Mouse (Mus musculus): Measurements from ENCODE around the gene Wnt4. TPM values are rescaled to one million over a fixed set of nuclear protein-coding genes. Genes with fewer than 3 reads are reported as not detected.

Wnt4 gene
- total RNA-seq, 4 experiments from 2014 or later: 83.8 to 130 (median 108) TPM

- DNase-seq: no peak
These were observed 29.9 kb downstream of the Wnt4 start for GRCm38 (mm10) chr4:137306991-137307706.

GRCm38 (mm10) chr4:137308377-137308776, 31.1 kb downstream of the Wnt4 start:
- DNase-seq: no peak

- no peak for DNase-seq
These were observed 36.2 kb downstream of the Wnt4 start for GRCm38 (mm10) chr4:137313511-137313910.

GRCm38 (mm10) chr4:137314561-137314960, 37.3 kb downstream of the Wnt4 start:
- no peak for DNase-seq

GRCm38 (mm10) chr4:137315061-137315460, 37.8 kb downstream of the Wnt4 start:
- DNase-seq: no peak

- DNase-seq: no peak
These were observed 38.9 kb downstream of the Wnt4 start for GRCm38 (mm10) chr4:137316027-137316770.

- no peak for DNase-seq
These were observed 47.6 kb downstream of the Wnt4 start for GRCm38 (mm10) chr4:137324926-137325325.

- no peak for DNase-seq
These were observed 49.2 kb downstream of the Wnt4 start for GRCm38 (mm10) chr4:137326494-137326893.

- no peak for DNase-seq
These were observed 54.8 kb downstream of the Wnt4 start for GRCm38 (mm10) chr4:137332051-137332450.

- DNase-seq: no peak
These were observed 59.2 kb downstream of the Wnt4 start for GRCm38 (mm10) chr4:137336468-137336867.

GRCm38 (mm10) chr4:137339415-137339814, 62.1 kb downstream of the Wnt4 start:
- no peak for DNase-seq

- DNase-seq: no peak
These were observed 65.5 kb downstream of the Wnt4 start for GRCm38 (mm10) chr4:137342816-137343215.

GRCm38 (mm10) chr4:137345112-137345511, 67.8 kb downstream of the Wnt4 start:
- no peak for DNase-seq

- DNase-seq: no peak
These were observed 68.5 kb downstream of the Wnt4 start for GRCm38 (mm10) chr4:137345790-137346189.

Other genes starting within 250 kb of the Wnt4 start
- 10 to 100 TPM in 3 of 4 experiments, 1 to 10 TPM in 1; 8.0 to 16.0 (median 15.5) TPM for gene Zbtb40, start 228.7 kb upstream of the Wnt4 start, total RNA-seq (2022)
- 100 to 1,000 TPM; 385 to 468 (median 412) TPM for gene Cdc42, start 80.2 kb downstream of the Wnt4 start, total RNA-seq (2022)
- not detected for gene Cela3a, start 132.3 kb downstream of the Wnt4 start, total RNA-seq (2022)
- gene Cela3b, start 153.1 kb downstream of the Wnt4 start, total RNA-seq (2022): under 1 TPM in 1 of 4 experiments, not detected in 3; 0.42 TPM
- not detected for gene 1700013G24Rik, start 175.8 kb downstream of the Wnt4 start, total RNA-seq (2022)
- gene Hspg2, start 191.3 kb downstream of the Wnt4 start, total RNA-seq (2022): 100 to 1,000 TPM; 107 to 236 (median 145) TPM